Mouse (Mus musculus): ENCODE data around the gene Slc5a4b. TPM values are rescaled to one million over a fixed set of nuclear protein-coding genes. Genes with fewer than 3 reads are reported as not detected.
A peak's percentile ranks its signal among the peaks of the same experiment; 100 is the strongest.

Slc5a4b gene
- polyA plus RNA-seq, 1 experiment from 2014 or later: not detected

DNA sequence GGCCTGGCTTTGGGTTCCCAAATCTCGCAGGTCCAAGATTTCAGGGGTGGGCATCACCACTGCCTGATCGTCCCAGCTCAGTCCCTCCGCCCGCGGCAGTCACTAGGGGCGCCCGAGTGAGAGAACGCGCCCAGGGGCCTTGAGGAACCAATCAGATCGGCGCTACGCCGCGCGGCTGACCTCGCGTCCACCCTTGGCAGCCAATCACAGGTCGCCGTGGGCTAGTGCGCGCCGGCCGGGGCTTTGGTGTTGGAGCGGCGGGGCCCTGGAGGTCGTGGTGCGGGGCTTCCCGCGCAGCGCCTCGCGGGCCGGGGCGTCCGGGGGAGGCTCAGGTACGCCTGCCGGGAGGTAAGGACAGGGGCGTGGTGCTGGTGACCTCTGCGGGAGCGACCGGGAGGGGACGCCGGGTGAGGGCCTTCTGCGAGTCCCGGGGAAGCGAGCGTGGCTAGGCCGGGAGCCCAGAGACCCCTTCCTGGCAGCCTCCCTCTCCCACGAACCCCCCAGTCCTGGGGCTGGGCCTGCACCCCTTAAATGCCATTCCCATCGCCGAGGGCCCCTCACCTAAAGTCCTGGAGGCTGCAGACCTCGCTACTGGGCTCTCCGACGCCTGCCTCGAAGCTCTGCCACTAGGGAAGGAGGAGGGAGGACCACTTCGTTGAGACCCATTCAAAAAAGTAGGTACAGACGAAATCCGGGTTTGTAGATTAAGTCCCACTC is 78.2 kb downstream of the Slc5a4b start, which contains the start of gene Zfp280b:
Zfp280b (plus strand) TSS at position 249 of the 717 bp plus-strand sequence.
- under 1% methylated on average over 57 of the region's 58 CpGs for WGBS
- no peaks in the 10 kb centered on the region for H3K27me3 ChIP-seq (ENCODE audit: control insufficient read depth, insufficient read depth, low read depth, low read length)
- H3K9me3 ChIP-seq (replicated peaks; ENCODE audit: control insufficient read depth, low read length, poor library complexity, severe bottlenecking): no peaks in the 10 kb centered on the region
- peak within 1 kb of the TSS; percentile 83 for H3K27ac ChIP-seq (ENCODE audit: low read length)
- 0 out of 2 replicates have a peak, but pooled peaks cover 3% of the 10 kb centered on the region for H3K36me3 ChIP-seq (ENCODE audit: control insufficient read depth, insufficient read depth, low read length)
- peaks cover 12% of the 10 kb centered on the region for H3K4me1 ChIP-seq (ENCODE audit: control insufficient read depth, insufficient read depth, low read length)
- H3K4me2 ChIP-seq (ENCODE audit: low read length): peak within 1 kb of the TSS; percentile 91
- peak within 1 kb of the TSS; percentile 95 for H3K9ac ChIP-seq (ENCODE audit: low read depth, low read length)
- peak within 1 kb of the TSS; percentile 93 for H3K4me3 ChIP-seq (ENCODE audit: low read depth, low read length)
- peak; percentile 98 for ATAC-seq

GRCm38 (mm10) chr10:76031511-76032401 is 79.0 kb downstream of the Slc5a4b start:
- H3K4me2 ChIP-seq (ENCODE audit: low read length): peak overlapping the region; percentile 91
- peak overlapping the region; percentile 95 for H3K9ac ChIP-seq (ENCODE audit: low read depth, low read length)
- ATAC-seq: peak; percentile 71; the same call in 1 of the 2 replicates
- peak overlapping the region; percentile 93 for H3K4me3 ChIP-seq (ENCODE audit: low read depth, low read length)
- WGBS: 56% methylated on average over 14 of the region's 14 CpGs
- no peaks in the 10 kb centered on the region for H3K27me3 ChIP-seq (ENCODE audit: control insufficient read depth, insufficient read depth, low read depth, low read length)
- H3K36me3 ChIP-seq (ENCODE audit: control insufficient read depth, insufficient read depth, low read length): 0 out of 2 replicates have a peak, but pooled peaks cover 3% of the 10 kb centered on the region
- peaks cover 12% of the 10 kb centered on the region for H3K4me1 ChIP-seq (ENCODE audit: control insufficient read depth, insufficient read depth, low read length)
- H3K9me3 ChIP-seq (replicated peaks; ENCODE audit: control insufficient read depth, low read length, poor library complexity, severe bottlenecking): no peaks in the 10 kb centered on the region
- peak overlapping the region; percentile 83 for H3K27ac ChIP-seq (ENCODE audit: low read length)

DNA sequence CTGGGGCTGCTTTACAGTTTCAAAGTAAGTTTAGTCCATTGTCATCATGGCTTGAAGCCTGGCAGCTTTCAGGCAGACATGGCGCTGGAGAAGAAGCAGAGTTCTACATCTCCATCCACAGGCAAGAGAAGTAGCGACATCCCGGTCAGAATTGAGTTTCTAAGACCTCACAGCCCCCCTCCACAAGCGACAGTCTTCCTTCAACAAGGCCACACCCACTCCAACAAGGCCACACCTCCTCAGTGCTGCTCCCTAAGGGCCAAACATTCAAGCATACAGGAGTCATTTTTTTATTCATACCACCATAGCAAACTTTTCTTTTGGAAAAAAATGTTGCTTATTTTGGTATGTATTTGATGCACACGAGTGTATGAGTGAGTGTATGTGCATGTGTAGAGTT is 80.3 kb downstream of the Slc5a4b start:
- H3K9me3 ChIP-seq (replicated peaks; ENCODE audit: control insufficient read depth, low read length, poor library complexity, severe bottlenecking): no peaks in the 10 kb centered on the region
- H3K36me3 ChIP-seq (ENCODE audit: control insufficient read depth, insufficient read depth, low read length): 0 out of 2 replicates have a peak, but pooled peaks cover under 1% of the 10 kb centered on the region
- no peak overlapping the region for H3K27ac ChIP-seq (ENCODE audit: low read length)
- H3K4me1 ChIP-seq (ENCODE audit: control insufficient read depth, insufficient read depth, low read length): peaks cover 12% of the 10 kb centered on the region
- no peak overlapping the region for H3K9ac ChIP-seq (ENCODE audit: low read depth, low read length)
- 64% methylated on average over 5 of the region's 5 CpGs for WGBS
- no peak for ATAC-seq
- H3K4me2 ChIP-seq (ENCODE audit: low read length): no peak overlapping the region
- no peak overlapping the region for H3K4me3 ChIP-seq (ENCODE audit: low read depth, low read length)
- no peaks in the 10 kb centered on the region for H3K27me3 ChIP-seq (ENCODE audit: control insufficient read depth, insufficient read depth, low read depth, low read length)

- H3K4me1 ChIP-seq (ENCODE audit: control insufficient read depth, insufficient read depth, low read length): peaks cover 12% of the 10 kb centered on the region
- WGBS: 61% methylated on average over 5 of the region's 5 CpGs
- no peaks in the 10 kb centered on the region for H3K9me3 ChIP-seq (replicated peaks; ENCODE audit: control insufficient read depth, low read length, poor library complexity, severe bottlenecking)
- H3K4me3 ChIP-seq (ENCODE audit: low read depth, low read length): no peak overlapping the region
- no peak overlapping the region for H3K27ac ChIP-seq (ENCODE audit: low read length)
- no peaks in the 10 kb centered on the region for H3K36me3 ChIP-seq (ENCODE audit: control insufficient read depth, insufficient read depth, low read length)
- H3K4me2 ChIP-seq (ENCODE audit: low read length): no peak overlapping the region
- no peak for ATAC-seq
- H3K9ac ChIP-seq (ENCODE audit: low read depth, low read length): no peak overlapping the region
- no peaks in the 10 kb centered on the region for H3K27me3 ChIP-seq (ENCODE audit: control insufficient read depth, insufficient read depth, low read depth, low read length)
Measured at GRCm38 (mm10) chr10:76029276-76029675, 81.5 kb downstream of the Slc5a4b start.

GRCm38 (mm10) chr10:76028396-76028795 is 82.4 kb downstream of the Slc5a4b start:
- ATAC-seq: no peak
- no peaks in the 10 kb centered on the region for H3K36me3 ChIP-seq (ENCODE audit: control insufficient read depth, insufficient read depth, low read length)
- peaks cover 9% of the 10 kb centered on the region for H3K4me1 ChIP-seq (ENCODE audit: control insufficient read depth, insufficient read depth, low read length)
- H3K27me3 ChIP-seq (ENCODE audit: control insufficient read depth, insufficient read depth, low read depth, low read length): no peaks in the 10 kb centered on the region
- no peak overlapping the region for H3K27ac ChIP-seq (ENCODE audit: low read length)
- WGBS: 84% methylated on average over 9 of the region's 9 CpGs
- no peak overlapping the region for H3K4me2 ChIP-seq (ENCODE audit: low read length)
- no peak overlapping the region for H3K4me3 ChIP-seq (ENCODE audit: low read depth, low read length)
- no peaks in the 10 kb centered on the region for H3K9me3 ChIP-seq (replicated peaks; ENCODE audit: control insufficient read depth, low read length, poor library complexity, severe bottlenecking)
- H3K9ac ChIP-seq (ENCODE audit: low read depth, low read length): no peak overlapping the region

- 22% methylated on average over 3 of the region's 4 CpGs for WGBS
- Histone ChIP-seq H3K4me2 (ENCODE audit: low read length) (no peak overlapping the region), H3K4me1 (ENCODE audit: control insufficient read depth, insufficient read depth, low read length) (peaks cover 5% of the 10 kb centered on the region; the same call in 1 of the 2 replicates), H3K36me3 (ENCODE audit: control insufficient read depth, insufficient read depth, low read length) (no peaks in the 10 kb centered on the region), H3K27me3 (ENCODE audit: control insufficient read depth, insufficient read depth, low read depth, low read length) (no peaks in the 10 kb centered on the region), H3K4me3 (ENCODE audit: low read depth, low read length) (no peak overlapping the region), H3K9me3 (replicated peaks; ENCODE audit: control insufficient read depth, low read length, poor library complexity, severe bottlenecking) (no peaks in the 10 kb centered on the region), H3K9ac (ENCODE audit: low read depth, low read length) (no peak overlapping the region), H3K27ac (ENCODE audit: low read length) (no peak overlapping the region)
- ATAC-seq: no peak
Measured at GRCm38 (mm10) chr10:76028016-76028366, 82.8 kb downstream of the Slc5a4b start.

GRCm38 (mm10) chr10:76027127-76028015 is 83.4 kb downstream of the Slc5a4b start:
- H3K4me3 ChIP-seq (ENCODE audit: low read depth, low read length): no peak overlapping the region
- ATAC-seq: no peak
- no peak overlapping the region for H3K4me2 ChIP-seq (ENCODE audit: low read length)
- no peaks in the 10 kb centered on the region for H3K36me3 ChIP-seq (ENCODE audit: control insufficient read depth, insufficient read depth, low read length)
- H3K27me3 ChIP-seq (ENCODE audit: control insufficient read depth, insufficient read depth, low read depth, low read length): no peaks in the 10 kb centered on the region
- 0 out of 2 replicates have a peak, but pooled peaks cover 5% of the 10 kb centered on the region for H3K4me1 ChIP-seq (ENCODE audit: control insufficient read depth, insufficient read depth, low read length)
- H3K27ac ChIP-seq (ENCODE audit: low read length): no peak overlapping the region
- no peak overlapping the region for H3K9ac ChIP-seq (ENCODE audit: low read depth, low read length)
- no peaks in the 10 kb centered on the region for H3K9me3 ChIP-seq (replicated peaks; ENCODE audit: control insufficient read depth, low read length, poor library complexity, severe bottlenecking)
- WGBS: 72% methylated on average over 10 of the region's 12 CpGs

DNA sequence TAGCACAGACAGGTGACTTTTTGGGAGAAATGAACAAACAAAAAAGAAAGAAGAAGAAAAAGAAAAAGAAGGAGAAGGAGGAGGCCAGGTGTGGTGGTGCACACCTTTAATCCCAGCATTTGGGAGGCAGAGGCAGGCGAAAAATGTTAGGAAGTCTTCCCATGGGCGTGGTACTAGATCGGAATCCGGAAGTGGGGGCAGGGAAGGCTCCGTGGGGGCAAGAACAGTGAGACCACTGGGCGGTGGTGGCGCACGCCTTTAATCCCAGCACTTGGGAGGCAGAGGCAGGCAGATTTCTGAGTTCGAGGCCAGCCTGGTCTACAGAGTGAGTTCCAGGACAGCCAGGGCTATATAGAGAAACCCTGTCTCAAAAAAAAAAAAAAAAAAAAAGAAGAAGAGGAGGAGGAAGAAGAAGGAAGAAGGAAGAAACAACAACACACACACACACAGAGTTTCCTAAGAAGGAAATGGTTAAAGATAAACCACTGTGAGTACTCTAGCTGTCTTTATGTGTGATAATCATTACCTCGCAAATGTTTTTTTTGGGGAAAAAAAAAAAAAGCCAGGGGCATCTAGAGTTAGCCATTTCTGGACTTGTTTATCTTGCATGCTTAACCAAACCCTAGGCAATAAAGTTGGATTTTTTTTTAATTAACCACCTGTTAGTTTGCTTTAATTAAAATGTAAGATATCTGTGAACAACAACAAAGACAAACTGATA is 85.1 kb downstream of the Slc5a4b start:
- no peaks in the 10 kb centered on the region for H3K27me3 ChIP-seq (ENCODE audit: control insufficient read depth, insufficient read depth, low read depth, low read length)
- no peaks in the 10 kb centered on the region for H3K9me3 ChIP-seq (replicated peaks; ENCODE audit: control insufficient read depth, low read length, poor library complexity, severe bottlenecking)
- no peak overlapping the region for H3K9ac ChIP-seq (ENCODE audit: low read depth, low read length)
- no peak overlapping the region for H3K4me3 ChIP-seq (ENCODE audit: low read depth, low read length)
- no peaks in the 10 kb centered on the region for H3K36me3 ChIP-seq (ENCODE audit: control insufficient read depth, insufficient read depth, low read length)
- no peak overlapping the region for H3K27ac ChIP-seq (ENCODE audit: low read length)
- no peak for ATAC-seq
- H3K4me2 ChIP-seq (ENCODE audit: low read length): no peak overlapping the region
- H3K4me1 ChIP-seq (ENCODE audit: control insufficient read depth, insufficient read depth, low read length): no peaks in the 10 kb centered on the region
- 93% methylated on average over 9 of the region's 10 CpGs for WGBS
